Mouse (Mus musculus): Measurements from ENCODE around the gene 1810010H24Rik.
"Not testable (repeated sequence)": the region's sequence is repeated elsewhere in the genome, so short reads cannot be mapped to it uniquely, and the experiment has no call there.

Gene 1810010H24Rik

GRCm38 (mm10) chr11:107044321-107044720, 18.8 kb downstream of the 1810010H24Rik start:
- DNase-seq (ENCODE audit: low spot score): peak; percentile 73

DNA sequence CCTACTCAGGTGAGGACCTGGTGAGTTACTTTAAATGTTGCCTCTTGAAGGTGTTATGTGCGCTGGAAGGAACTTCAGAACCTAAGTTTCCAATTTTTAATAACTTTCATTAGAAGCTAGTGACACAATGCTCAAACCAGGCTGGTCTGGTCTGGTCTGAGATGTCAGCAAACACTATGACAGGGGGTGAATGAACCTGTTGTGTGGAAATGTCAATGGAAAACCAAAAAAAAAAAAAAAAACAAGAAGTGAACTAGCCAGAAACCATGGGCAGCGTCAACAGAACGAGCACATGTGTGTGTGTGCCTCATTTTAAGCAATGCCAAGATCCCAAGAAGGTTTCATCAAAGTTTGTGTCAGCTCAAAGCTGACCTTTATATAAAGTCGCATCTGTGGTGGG, 20.1 kb downstream of the 1810010H24Rik start:
- DNase-seq (ENCODE audit: low spot score): no peak

DNA sequence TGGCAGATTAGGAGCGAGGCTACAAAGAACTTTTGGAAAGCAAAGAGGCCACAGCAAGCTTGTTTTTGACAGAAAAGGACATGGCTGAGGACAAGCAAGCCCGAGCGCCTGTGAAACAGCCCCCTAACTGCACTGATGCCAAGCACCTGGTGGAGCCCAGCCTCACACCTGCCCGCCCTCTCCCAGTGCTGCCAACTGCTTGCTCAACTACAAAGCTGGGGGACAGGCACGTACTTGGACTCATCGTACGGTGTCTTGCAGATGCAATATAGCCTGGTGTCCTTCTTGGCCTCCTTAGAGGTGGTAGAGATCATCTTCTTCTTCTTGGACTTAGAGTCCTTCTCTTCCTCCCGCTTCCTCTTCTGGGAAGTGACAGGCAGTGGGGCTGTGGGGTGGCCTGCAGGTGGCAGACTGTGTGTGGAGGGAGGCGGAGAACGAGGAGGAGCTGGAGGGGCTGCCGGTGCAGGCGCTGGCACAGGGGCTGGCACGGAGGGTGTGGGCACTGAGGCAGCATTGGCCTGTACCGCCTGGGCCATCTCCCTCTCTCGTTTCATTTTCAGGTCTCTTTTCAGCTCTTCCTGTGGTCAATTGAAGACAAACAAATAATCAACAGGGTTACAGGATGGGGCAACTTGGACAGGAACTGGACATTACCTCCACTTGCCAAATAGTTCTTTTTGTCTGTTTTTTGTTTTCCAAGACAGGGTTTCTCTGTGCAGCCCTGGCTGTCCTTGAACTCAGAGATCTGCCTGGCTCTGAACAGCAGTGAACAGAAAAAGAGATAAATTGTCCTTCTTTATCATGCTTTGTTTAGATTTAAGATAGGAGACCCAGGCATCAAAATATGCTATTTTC, 21.5 kb downstream of the 1810010H24Rik start:
- no peak for DNase-seq (ENCODE audit: low spot score)

DNA sequence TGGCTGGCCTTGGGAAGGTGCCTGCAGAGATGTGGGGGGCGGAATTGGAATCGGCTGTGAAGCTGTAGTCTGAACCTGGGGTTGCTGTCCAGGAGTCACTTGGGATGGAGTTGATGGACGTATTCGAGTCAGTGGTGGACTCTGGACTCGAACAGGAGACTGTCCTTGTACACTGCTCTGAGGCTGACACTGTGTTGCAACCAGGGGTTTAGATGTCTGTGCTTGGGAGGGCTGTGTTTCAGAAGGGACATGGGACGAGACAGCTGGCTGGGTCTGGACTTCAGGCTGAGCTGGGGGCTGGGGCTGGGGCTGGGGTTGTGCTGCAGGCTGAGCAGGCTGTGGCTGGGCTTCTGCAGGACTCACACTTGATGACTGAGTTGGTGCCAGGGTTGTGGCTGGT, 29.4 kb downstream of the 1810010H24Rik start:
- DNase-seq (ENCODE audit: low spot score): no peak

- DNase-seq (ENCODE audit: low spot score): no peak
These were observed 31.9 kb downstream of the 1810010H24Rik start for GRCm38 (mm10) chr11:107057391-107057790.

DNA sequence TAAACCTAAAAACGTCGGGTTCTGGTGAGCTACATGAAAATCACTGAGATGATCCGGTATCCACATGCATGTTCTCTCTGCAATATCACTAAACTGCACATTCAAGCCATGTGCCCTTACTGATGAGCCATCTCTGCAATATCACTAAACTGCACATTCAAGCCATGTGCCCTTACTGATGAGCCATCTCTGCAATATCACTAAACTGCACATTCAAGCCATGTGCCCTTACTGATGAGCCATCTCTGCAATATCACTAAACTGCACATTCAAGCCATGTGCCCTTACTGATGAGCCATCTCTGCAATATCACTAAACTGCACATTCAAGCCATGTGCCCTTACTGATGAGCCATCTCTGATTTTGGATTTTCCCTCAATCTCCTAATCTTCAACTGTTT, 34.2 kb downstream of the 1810010H24Rik start:
- DNase-seq (ENCODE audit: low spot score): not testable (repeated sequence)

GRCm38 (mm10) chr11:107060941-107061340, 35.5 kb downstream of the 1810010H24Rik start:
- DNase-seq (ENCODE audit: low spot score): no peak

DNA sequence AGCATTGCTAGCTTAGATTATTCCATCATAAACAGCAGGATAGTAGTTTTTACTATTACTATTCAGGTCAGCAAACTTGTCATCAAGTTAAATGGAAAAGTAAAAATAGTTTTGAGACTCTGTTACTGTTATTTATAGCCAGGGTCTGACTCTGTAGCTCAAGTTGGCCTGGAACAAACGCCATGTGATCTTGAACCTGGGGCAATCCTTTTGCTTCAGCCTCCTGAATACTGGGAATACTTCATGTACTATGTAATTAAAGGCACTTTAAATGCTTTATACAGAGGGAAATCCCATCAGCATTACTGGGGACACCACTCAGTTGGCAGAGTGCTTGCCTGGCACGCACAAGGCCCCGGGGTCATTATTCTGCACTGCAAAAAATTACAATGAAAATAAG, 37.6 kb downstream of the 1810010H24Rik start:
- no peak for DNase-seq (ENCODE audit: low spot score)

DNA sequence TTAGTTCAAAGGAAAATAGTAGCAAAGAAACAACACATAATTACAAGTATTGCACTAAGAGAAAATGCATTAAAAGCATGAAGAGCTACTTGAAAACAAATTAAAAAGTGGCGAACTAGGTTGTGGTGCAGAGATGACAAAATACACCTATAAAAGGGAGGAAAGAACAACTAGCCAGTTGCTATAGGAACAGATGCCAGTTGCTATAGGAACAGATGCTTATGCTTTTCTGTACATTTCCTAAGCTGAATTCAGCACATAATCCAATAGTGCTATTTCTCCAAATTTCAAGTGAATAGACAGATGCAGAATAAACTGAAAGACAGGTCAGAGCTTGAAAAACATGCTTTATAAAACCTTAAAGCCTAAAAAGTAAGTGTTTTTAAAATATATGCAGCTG, 39.1 kb downstream of the 1810010H24Rik start:
- DNase-seq (ENCODE audit: low spot score): no peak

DNA sequence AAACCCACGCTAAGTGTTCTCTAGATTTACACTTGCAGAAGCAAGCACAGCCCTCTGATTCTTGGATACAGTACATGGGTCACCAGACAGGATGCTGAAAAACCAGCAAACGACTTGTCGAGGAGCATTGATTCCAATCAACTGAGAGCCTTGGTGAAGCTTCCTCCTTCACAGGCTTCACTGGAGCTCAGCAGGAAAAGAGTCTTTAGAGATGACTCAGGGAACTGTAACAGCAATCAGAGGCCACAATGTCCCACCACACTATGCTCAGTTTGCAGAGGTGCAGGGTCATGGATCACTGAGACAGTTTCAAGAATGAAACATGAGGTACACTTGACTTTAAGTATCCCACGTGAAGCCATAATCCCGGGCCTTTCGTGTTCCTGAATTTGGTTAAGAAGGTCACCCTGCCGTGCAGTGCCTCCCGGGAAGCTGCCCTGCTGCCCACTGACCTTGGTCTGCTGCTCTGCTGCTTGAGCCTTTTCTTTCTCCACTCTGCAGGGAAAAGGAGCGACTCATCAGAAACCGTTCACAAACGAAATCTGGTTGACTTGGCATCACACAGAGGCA, 39.8 kb downstream of the 1810010H24Rik start:
- DNase-seq (ENCODE audit: low spot score): no peak
